Mouse (Mus musculus) MEL (cell line): Measurements from ENCODE around the gene Atp5l. TPM values are rescaled to one million over a fixed set of nuclear protein-coding genes. Genes with fewer than 3 reads are reported as not detected.

Experiments used
- DNase-seq: peaks from one replicate; pipeline ENCODE4 v3.0.0; 2011; ENCODE audit warnings: low read depth, low spot score
- H3K27ac ChIP-seq: 2 replicates; pipeline ENCODE4 v1.5.1; 2012; ENCODE audit warnings: low read depth, mild to moderate bottlenecking, control low read depth, low read length, moderate library complexity; ENCODE audit not compliant: control insufficient read depth
- H3K27me3 ChIP-seq, 2 experiments: fragments of 150-350 bp in 1 of 2; sonication (generic) in 1 of 2; 2 replicates each; pipeline ENCODE4 v1.6.1; 2012; ENCODE audit warnings: low read length in 2 of 2, mild to moderate bottlenecking in 2 of 2, improper control_type of control experiment in 1 of 2, moderate library complexity in 1 of 2; ENCODE audit not compliant: insufficient read depth in 2 of 2, control insufficient read depth in 1 of 2
- H3K36me3 ChIP-seq, 2 experiments: 2 replicates each; pipeline ENCODE4 v1.6.1; 2012 to 2014; ENCODE audit warnings: low read length in 2 of 2, improper control_type of control experiment in 1 of 2, inconsistent platforms in 1 of 2, mild to moderate bottlenecking in 1 of 2; ENCODE audit not compliant: insufficient read depth in 2 of 2, control insufficient read depth in 1 of 2
- H3K4me1 ChIP-seq, 2 experiments: fragments of 150-350 bp in 1 of 2; sonication (generic) in 1 of 2; 2 replicates each; pipeline ENCODE4 v1.6.1; 2012; ENCODE audit warnings: low read length in 2 of 2, improper control_type of control experiment in 1 of 2, mild to moderate bottlenecking in 1 of 2; ENCODE audit not compliant: insufficient read depth in 2 of 2, control insufficient read depth in 1 of 2
- H3K4me3 ChIP-seq, 2 experiments: fragments of 150-350 bp in 1 of 2; sonication (generic) in 1 of 2; 2 replicates each; pipeline ENCODE4 v1.5.1; 2012; ENCODE audit warnings: low read depth in 2 of 2, low read length in 2 of 2, mild to moderate bottlenecking in 2 of 2, moderate library complexity in 2 of 2, control low read depth in 1 of 2, improper control_type of control experiment in 1 of 2; ENCODE audit not compliant: control insufficient read depth in 1 of 2, insufficient read depth in 1 of 2
- H3K79me2 ChIP-seq: 2 replicates; pipeline ENCODE4 v1.6.1; 2012; ENCODE audit warnings: mild to moderate bottlenecking, low read length, moderate library complexity; ENCODE audit not compliant: control insufficient read depth, poor library complexity, insufficient read depth
- H3K9ac ChIP-seq: 2 replicates; pipeline ENCODE4 v1.6.1; 2012; ENCODE audit warnings: low read depth, mild to moderate bottlenecking, control low read depth, low read length, moderate library complexity; ENCODE audit not compliant: control insufficient read depth, poor library complexity, severe bottlenecking
- H3K9me3 ChIP-seq: fragments of 150-350 bp; sonication (generic); replicated peaks from 2 replicates; pipeline ENCODE4 v1.6.1; 2012; ENCODE audit warnings: mild to moderate bottlenecking, low read length, improper control_type of control experiment, moderate library complexity; ENCODE audit not compliant: insufficient read depth
- BHLHE40 ChIP-seq: IDR thresholded peaks from 2 replicates; pipeline ENCODE4 v1.6.1; 2012; ENCODE audit warnings: low read depth, mild to moderate bottlenecking, inconsistent platforms, low read length, improper control_type of control experiment, borderline replicate concordance
- CHD1 ChIP-seq: IDR thresholded peaks from 2 replicates; pipeline ENCODE4 v1.6.1; 2012; ENCODE audit warnings: low read depth, mild to moderate bottlenecking, inconsistent platforms, low read length, improper control_type of control experiment
- CHD2 ChIP-seq: IDR thresholded peaks from 2 replicates; pipeline ENCODE4 v1.6.1; 2011; ENCODE audit warnings: low read length, improper control_type of control experiment
- CTCF ChIP-seq, 3 experiments: IDR thresholded peaks in 2 of 3; conservative IDR thresholded peaks in 1 of 3; 2 replicates each; pipeline ENCODE4 v1.5.1; 2011 to 2012; ENCODE audit warnings: low read length in 3 of 3, low read depth in 2 of 3, mild to moderate bottlenecking in 2 of 3, improper control_type of control experiment in 1 of 3, inconsistent platforms in 1 of 3, mixed read lengths in 1 of 3, moderate library complexity in 1 of 3; ENCODE audit not compliant: control insufficient read depth in 1 of 3, insufficient read depth in 1 of 3, poor library complexity in 1 of 3, severe bottlenecking in 1 of 3
- E2F4 ChIP-seq: IDR thresholded peaks from 2 replicates; pipeline ENCODE4 v1.6.1; 2011; ENCODE audit warnings: low read depth, low read length, improper control_type of control experiment, borderline replicate concordance
- ELF1 ChIP-seq: IDR thresholded peaks from 2 replicates; pipeline ENCODE4 v1.6.1; 2014; ENCODE audit warnings: low read depth, mild to moderate bottlenecking, inconsistent platforms, low read length, improper control_type of control experiment, moderate library complexity
- EP300 ChIP-seq, 2 experiments: IDR thresholded peaks; 2 replicates each; pipeline ENCODE4 v1.6.1; 2011; ENCODE audit warnings: improper control_type of control experiment in 2 of 2, low read length in 2 of 2, low read depth in 1 of 2, mild to moderate bottlenecking in 1 of 2
- ETS1 ChIP-seq: IDR thresholded peaks from 2 replicates; pipeline ENCODE4 v1.6.1; 2012; ENCODE audit warnings: low read depth, mild to moderate bottlenecking, inconsistent platforms, low read length, improper control_type of control experiment, moderate library complexity
- GABPA ChIP-seq: IDR thresholded peaks from 2 replicates; pipeline ENCODE4 v1.6.1; 2012; ENCODE audit warnings: low read depth, mild to moderate bottlenecking, inconsistent platforms, low read length, improper control_type of control experiment, moderate library complexity
- GATA1 ChIP-seq: IDR thresholded peaks from 2 replicates; pipeline ENCODE4 v1.6.1; 2011; ENCODE audit warnings: low read depth, low read length, improper control_type of control experiment
- HCFC1 ChIP-seq: IDR thresholded peaks from 2 replicates; pipeline ENCODE4 v1.6.1; 2012; ENCODE audit warnings: low read depth, mild to moderate bottlenecking, inconsistent platforms, low read length, improper control_type of control experiment, moderate library complexity
- JUND ChIP-seq: IDR thresholded peaks from 2 replicates; pipeline ENCODE4 v1.6.1; 2011; ENCODE audit warnings: low read depth, mild to moderate bottlenecking, improper control_type of control experiment, low read length
- KAT2A ChIP-seq: conservative IDR thresholded peaks from 2 replicates; pipeline ENCODE4 v1.6.1; 2012; ENCODE audit warnings: low read depth, low read length, improper control_type of control experiment, inconsistent platforms
- MAFK ChIP-seq: IDR thresholded peaks from 2 replicates; pipeline ENCODE4 v1.6.1; 2011; ENCODE audit warnings: low read depth, mild to moderate bottlenecking, low read length, improper control_type of control experiment, borderline replicate concordance
- MAX ChIP-seq: IDR thresholded peaks from 2 replicates; pipeline ENCODE4 v1.6.1; 2011; ENCODE audit warnings: low read length, improper control_type of control experiment
- MAZ ChIP-seq: IDR thresholded peaks from 2 replicates; pipeline ENCODE4 v1.6.1; 2012; ENCODE audit warnings: low read depth, mild to moderate bottlenecking, inconsistent platforms, low read length, improper control_type of control experiment
- MXI1 ChIP-seq: IDR thresholded peaks from 2 replicates; pipeline ENCODE4 v1.6.1; 2011; ENCODE audit warnings: mild to moderate bottlenecking, low read depth, low read length, improper control_type of control experiment
- MYC ChIP-seq: IDR thresholded peaks from 2 replicates; pipeline ENCODE4 v1.6.1; 2011; ENCODE audit warnings: low read depth, mild to moderate bottlenecking, low read length, improper control_type of control experiment, moderate library complexity
- NRF1 ChIP-seq: IDR thresholded peaks from 2 replicates; pipeline ENCODE4 v1.6.1; 2014; ENCODE audit warnings: low read depth, mild to moderate bottlenecking, inconsistent platforms, low read length, improper control_type of control experiment, moderate library complexity; ENCODE audit not compliant: poor library complexity, insufficient read depth, severe bottlenecking
- POLR2A ChIP-seq, 2 experiments: IDR thresholded peaks; 2 replicates each; pipeline ENCODE4 v1.6.1; 2011 to 2012; ENCODE audit warnings: low read length in 2 of 2, mild to moderate bottlenecking in 2 of 2, control low read depth in 1 of 2, improper control_type of control experiment in 1 of 2, low read depth in 1 of 2, moderate library complexity in 1 of 2; ENCODE audit not compliant: control insufficient read depth in 1 of 2, insufficient read depth in 1 of 2, poor library complexity in 1 of 2
- POLR2AphosphoS2 ChIP-seq: IDR thresholded peaks from 2 replicates; pipeline ENCODE4 v1.6.1; 2011; ENCODE audit warnings: low read length, improper control_type of control experiment
- RAD21 ChIP-seq: IDR thresholded peaks from 2 replicates; pipeline ENCODE4 v1.6.1; 2011; ENCODE audit warnings: mild to moderate bottlenecking, low read depth, low read length, improper control_type of control experiment
- RCOR1 ChIP-seq: IDR thresholded peaks from 2 replicates; pipeline ENCODE4 v1.6.1; 2012; ENCODE audit warnings: low read depth, mild to moderate bottlenecking, inconsistent platforms, low read length, improper control_type of control experiment
- SMC3 ChIP-seq: IDR thresholded peaks from 2 replicates; pipeline ENCODE4 v1.6.1; 2011; ENCODE audit warnings: low read depth, low read length, improper control_type of control experiment
- TAL1 ChIP-seq: IDR thresholded peaks from 2 replicates; pipeline ENCODE4 v1.6.1; 2012; ENCODE audit warnings: mild to moderate bottlenecking, inconsistent platforms, low read length, moderate library complexity, mixed read lengths
- TBP ChIP-seq: IDR thresholded peaks from 2 replicates; pipeline ENCODE4 v1.8.0; 2011; ENCODE audit warnings: low read depth, low read length, improper control_type of control experiment
- TCF12 ChIP-seq: IDR thresholded peaks from 2 replicates; pipeline ENCODE4 v1.6.1; 2014; ENCODE audit warnings: low read depth, mild to moderate bottlenecking, inconsistent platforms, low read length, improper control_type of control experiment, moderate library complexity
- USF1 ChIP-seq: IDR thresholded peaks from 2 replicates; pipeline ENCODE4 v1.6.1; 2014; ENCODE audit warnings: low read depth, mild to moderate bottlenecking, inconsistent platforms, low read length, improper control_type of control experiment, moderate library complexity
- USF2 ChIP-seq, 2 experiments: IDR thresholded peaks; 2 replicates each; pipeline ENCODE4 v1.6.1; 2011 to 2012; ENCODE audit warnings: improper control_type of control experiment in 2 of 2, low read length in 2 of 2, borderline replicate concordance in 1 of 2, inconsistent platforms in 1 of 2, low read depth in 1 of 2, mild to moderate bottlenecking in 1 of 2; ENCODE audit not compliant: insufficient read depth in 1 of 2
- ZMIZ1 ChIP-seq: IDR thresholded peaks from 2 replicates; pipeline ENCODE4 v1.6.1; 2012; ENCODE audit warnings: low read depth, mild to moderate bottlenecking, inconsistent platforms, low read length, improper control_type of control experiment, moderate library complexity
- polyA plus RNA-seq, 2 experiments: library from polyadenylated mRNA; stranded (reverse) in 1 of 2; unstranded in 1 of 2; fragments of >175 nt in 1 of 2; fragments of >200 nt in 1 of 2; gene quantifications; 2 replicates each; pipeline versions ENCODE4 v1.2.1 to v1.2.4; 2012; ENCODE audit warnings: low replicate concordance in 2 of 2, low read depth in 1 of 2; ENCODE audit not compliant: insufficient read length in 2 of 2, insufficient read depth in 1 of 2, missing spikeins in 1 of 2
- total RNA-seq: library from RNA; depleted of rRNA; stranded (reverse); fragments of 300-350 nt; gene quantifications from 2 replicates; pipeline ENCODE4 v1.2.3, GENCODE M21; 2012

Gene Atp5l
- total and polyA plus RNA-seq, 3 experiments: 320 to 719 TPM; not detected in 1

DNA sequence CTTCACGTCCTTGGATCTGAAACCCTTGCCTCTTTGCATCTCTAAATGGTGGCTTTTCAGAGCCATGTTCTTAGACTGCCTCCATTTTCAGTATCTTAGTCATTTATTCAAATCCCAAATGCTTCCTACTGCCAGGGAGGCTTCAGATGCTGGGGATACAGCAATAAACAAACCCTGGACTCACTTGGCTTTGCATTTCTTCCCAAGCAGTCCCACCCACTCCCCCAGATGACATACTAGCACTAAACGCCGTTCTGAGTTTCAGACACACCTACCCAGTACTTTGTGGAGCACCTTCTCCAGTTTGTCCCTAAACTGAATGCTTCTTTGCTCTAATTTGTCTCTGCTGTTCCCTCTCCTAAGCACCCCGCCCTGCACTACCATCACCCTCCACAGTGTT is 23.5 kb downstream of the Atp5l start:
- no peaks in the 10 kb centered on the region for H3K79me2 ChIP-seq
- no peak for DNase-seq
- TF ChIP-seq JUND (no peak), GABPA (no peak), CHD1 (no peak), POLR2AphosphoS2 (no peak), TBP (no peak), POLR2A (IDR thresholded peaks at IDR 0.05; ENCODE audit: control insufficient read depth in 1 of 2, insufficient read depth in 1 of 2, low read depth in 1 of 2, low read length in 2 of 2, poor library complexity in 1 of 2) (no peak), MAZ (no peak), ETS1 (no peak), USF2 (IDR thresholded peaks at IDR 0.05; ENCODE audit: borderline replicate concordance in 1 of 2, insufficient read depth in 1 of 2, low read depth in 1 of 2, low read length in 2 of 2) (no peak), ELF1 (no peak), EP300 (IDR thresholded peaks at IDR 0.05; ENCODE audit: low read depth in 1 of 2, low read length in 2 of 2) (no peak), CHD2 (no peak), HCFC1 (no peak), TAL1 (no peak)
- H3K27me3 ChIP-seq: no peaks in the 10 kb centered on the region
- H3K9me3 ChIP-seq: no peaks in the 10 kb centered on the region
- H3K27ac ChIP-seq: no peak overlapping the region
- peaks cover 0 to 14% of the 10 kb centered on the region in 2 experiments; a peak in 3 of 4 replicates for H3K4me1 ChIP-seq
- no peak overlapping the region for H3K4me3 ChIP-seq
- H3K36me3 ChIP-seq: peaks cover 0 to 12% of the 10 kb centered on the region in 2 experiments; a peak in 2 of 4 replicates
- H3K9ac ChIP-seq: no peak overlapping the region

DNA sequence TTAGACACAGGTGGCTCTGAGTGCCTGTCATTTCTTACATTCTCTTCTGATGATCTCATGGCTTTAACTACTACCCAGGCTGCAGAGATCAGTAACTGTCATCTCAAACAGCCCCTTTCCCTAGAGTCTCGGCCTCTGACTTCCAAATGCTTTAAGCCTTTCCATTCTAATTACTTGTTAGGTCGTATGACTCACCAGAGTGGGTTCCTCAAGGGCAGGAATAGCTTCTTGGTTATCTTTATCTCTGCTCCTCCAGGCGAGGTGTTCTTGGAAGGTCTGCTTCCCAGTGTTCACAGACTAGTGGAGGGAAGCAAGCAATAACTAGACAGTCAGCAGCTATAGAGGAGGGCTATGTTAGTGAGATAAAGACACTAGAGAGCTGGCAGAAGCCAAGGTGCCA is 27.9 kb downstream of the Atp5l start:
- Histone ChIP-seq H3K27me3 (peaks cover 0 to 3% of the 10 kb centered on the region in 2 experiments; a peak in 1 of 4 replicates), H3K36me3 (peaks cover 0 to 17% of the 10 kb centered on the region in 2 experiments; a peak in 2 of 4 replicates), H3K4me3 (no peak overlapping the region), H3K9ac (no peak overlapping the region), H3K4me1 (peaks cover 0 to 23% of the 10 kb centered on the region in 2 experiments; a peak in 3 of 4 replicates), H3K27ac (no peak overlapping the region), H3K79me2 (no peaks in the 10 kb centered on the region), H3K9me3 (no peaks in the 10 kb centered on the region)
- TF ChIP-seq POLR2A (IDR thresholded peaks at IDR 0.05; ENCODE audit: control insufficient read depth in 1 of 2, insufficient read depth in 1 of 2, low read depth in 1 of 2, low read length in 2 of 2, poor library complexity in 1 of 2) (no peak), USF2 (IDR thresholded peaks at IDR 0.05; ENCODE audit: borderline replicate concordance in 1 of 2, insufficient read depth in 1 of 2, low read depth in 1 of 2, low read length in 2 of 2) (no peak), USF1 (no peak), CTCF (IDR thresholded peaks at IDR 0.05 in 2 of 3, conservative IDR thresholded peaks at IDR 0.05 in 1 of 3; ENCODE audit: control insufficient read depth in 1 of 3, insufficient read depth in 1 of 3, low read depth in 2 of 3, low read length in 3 of 3, poor library complexity in 1 of 3, severe bottlenecking in 1 of 3) (no peak), BHLHE40 (no peak), MAFK (no peak), TCF12 (no peak), GATA1 (0 out of 2 replicates have a peak, but pooled peaks have one; percentile 46), E2F4 (no peak), MYC (no peak), GABPA (no peak), MXI1 (no peak), NRF1 (no peak), TAL1 (peak; percentile 63), RAD21 (no peak), JUND (no peak), ETS1 (no peak), SMC3 (no peak), CHD1 (no peak), RCOR1 (no peak), MAX (no peak), POLR2AphosphoS2 (no peak), ZMIZ1 (no peak), KAT2A (no peak), EP300 (IDR thresholded peaks at IDR 0.05; ENCODE audit: low read depth in 1 of 2, low read length in 2 of 2) (peak in 1 of 2 experiments; percentile 50; a peak in 2 of 4 replicates)
- peak; percentile 60 for DNase-seq
